In genomic region chr8:82028896-82029295, GRCm38 (mm10) we compare ENCODE assay signal across 10 mouse cellular contexts.
DNase-seq lines count a peak whose midpoint lies in the region; ATAC-seq and TF ChIP-seq lines count a peak whose summit lies in the region.
"Had no signal": no experiment of that assay in that cellular context is flagged by ENCODE, and none has a peak within 500 bp of the region (broad histone marks: within the 10 kb centered on the region; RNA-seq: fewer than 3 reads in every experiment).

No protein-coding gene starts in this region.

- no peak overlapping the region for H3K4me2 ChIP-seq in embryonic facial prominence, embryonic 11.5 days (ENCODE audit: low read depth, low read length)
- no peak overlapping the region for H3K4me2 ChIP-seq in forebrain, embryonic 15.5 days (replicated peaks)
- H3K4me2 ChIP-seq: limb, embryonic 12.5 days had no signal

- TF ChIP-seq POLR2A in thymus, adult 2 months (IDR thresholded peaks at IDR 0.05; ENCODE audit: control insufficient read depth, extremely low read depth, insufficient read depth, low read length, poor library complexity), result no peak

- H3K4me3 ChIP-seq in embryonic facial prominence, embryonic 11.5 days (ENCODE audit: low read depth, low read length), result no peak overlapping the region
- H3K4me3 ChIP-seq in embryonic facial prominence, embryonic 10.5 days, result no peak overlapping the region
- no peak overlapping the region for H3K4me3 ChIP-seq in thymus, adult 2 months (ENCODE audit: control insufficient read depth, insufficient read depth, low read length)
- H3K4me3 ChIP-seq in forebrain, embryonic 15.5 days, result no peak overlapping the region
- H3K4me3 ChIP-seq: erythroblast, embryonic 14.5 days; limb, embryonic 12.5 days had no signal

- ATAC-seq in embryonic facial prominence, embryonic 11.5 days (replicated peaks; ENCODE audit: insufficient number of reproducible peaks, low FRiP score, low TSS enrichment, low read depth), result no peak
- peak; percentile 80 for ATAC-seq in forebrain, embryonic 15.5 days (replicated peaks)

- TF ChIP-seq CTCF in thymus, adult 2 months (IDR thresholded peaks at IDR 0.05; ENCODE audit: borderline replicate concordance, control insufficient read depth, extremely low read depth, insufficient read depth, low read length, poor library complexity), result no peak

- H3K9ac ChIP-seq in embryonic facial prominence, embryonic 11.5 days (replicated peaks; ENCODE audit: low read length), result no peak overlapping the region
- H3K9ac ChIP-seq in forebrain, embryonic 15.5 days (replicated peaks), result no peak overlapping the region
- H3K9ac ChIP-seq: limb, embryonic 12.5 days had no signal

- WGBS in embryonic facial prominence, embryonic 11.5 days, result 41% methylated on average over 1 of the region's 1 CpGs
- 53% methylated on average over 1 of the region's 1 CpGs for WGBS in embryonic facial prominence, embryonic 10.5 days
- 40% methylated on average over 1 of the region's 1 CpGs for WGBS in thymus, adult 2 months
- WGBS in forebrain, embryonic 15.5 days, result 14% methylated on average over 1 of the region's 1 CpGs

- no peaks in the 10 kb centered on the region for H3K36me3 ChIP-seq in embryonic facial prominence, embryonic 11.5 days (replicated peaks; ENCODE audit: control insufficient read depth, insufficient read depth, low read depth, low read length)
- no peaks in the 10 kb centered on the region for H3K36me3 ChIP-seq in embryonic facial prominence, embryonic 10.5 days (replicated peaks)
- H3K36me3 ChIP-seq in thymus, adult 2 months (ENCODE audit: control insufficient read depth, insufficient read depth, low read length), result no peaks in the 10 kb centered on the region
- H3K36me3 ChIP-seq in forebrain, embryonic 15.5 days, result no peaks in the 10 kb centered on the region
- H3K36me3 ChIP-seq: limb, embryonic 12.5 days had no signal

- intact Hi-C loops in left cerebral cortex, postnatal 10 days (cut with DNase I), result loop anchor here (5.0 to 10.0 kb wide), 2 partner anchors 544 to 687 kb away; partner anchors contain the start of gene Inpp4b

- H3K4me1 ChIP-seq in embryonic facial prominence, embryonic 11.5 days (ENCODE audit: control insufficient read depth, insufficient read depth, low read length), result no peaks in the 10 kb centered on the region
- 0 out of 2 replicates have a peak, but pooled peaks cover 5% of the 10 kb centered on the region for H3K4me1 ChIP-seq in embryonic facial prominence, embryonic 10.5 days
- H3K4me1 ChIP-seq in thymus, adult 2 months (replicated peaks; ENCODE audit: control insufficient read depth, insufficient read depth, low read length), result no peaks in the 10 kb centered on the region
- peaks cover 8% of the 10 kb centered on the region for H3K4me1 ChIP-seq in forebrain, embryonic 15.5 days

- peak; percentile 51 for DNase-seq in embryonic facial prominence, embryonic 11.5 days (ENCODE audit: low spot score)
- no peak for DNase-seq in embryonic facial prominence, embryonic 10.5 days (ENCODE audit: low spot score)
- DNase-seq in thymus, adult 2 months, result peak; percentile 31
- DNase-seq in thymus, adult 18-20 months, result no peak
- peak; percentile 19 to 38 for DNase-seq in left cerebral cortex, postnatal 10 days (ENCODE audit: extremely low spot score in 1 of 2, low spot score in 2 of 2)
- peak; percentile 9 for DNase-seq in right cerebral cortex, postnatal 14 days
- DNase-seq in c-Kit-positive CD71-positive TER-119-positive erythroid progenitor cells, embryonic 14.5 days (ENCODE audit: low spot score), result no peak

- H3K27ac ChIP-seq in embryonic facial prominence, embryonic 11.5 days (replicated peaks; ENCODE audit: low read depth, low read length), result no peak overlapping the region
- H3K27ac ChIP-seq in embryonic facial prominence, embryonic 10.5 days (replicated peaks), result no peak overlapping the region
- no peak overlapping the region for H3K27ac ChIP-seq in thymus, adult 2 months (ENCODE audit: control insufficient read depth, insufficient read depth, low read length)
- no peak overlapping the region for H3K27ac ChIP-seq in forebrain, embryonic 15.5 days (replicated peaks)
- H3K27ac ChIP-seq: limb, embryonic 12.5 days had no signal

- no peaks in the 10 kb centered on the region for H3K27me3 ChIP-seq in embryonic facial prominence, embryonic 11.5 days (ENCODE audit: control insufficient read depth, insufficient read depth, low read length)
- H3K27me3 ChIP-seq in embryonic facial prominence, embryonic 10.5 days (replicated peaks; ENCODE audit: low read depth, poor library complexity, severe bottlenecking), result no peaks in the 10 kb centered on the region
- no peaks in the 10 kb centered on the region for H3K27me3 ChIP-seq in thymus, adult 2 months (ENCODE audit: control insufficient read depth, insufficient read depth, low read length)
- no peaks in the 10 kb centered on the region for H3K27me3 ChIP-seq in forebrain, embryonic 15.5 days
- H3K27me3 ChIP-seq: limb, embryonic 12.5 days had no signal

- H3K9me3 ChIP-seq in embryonic facial prominence, embryonic 11.5 days (replicated peaks; ENCODE audit: control insufficient read depth, low read length), result no peaks in the 10 kb centered on the region
- no peaks in the 10 kb centered on the region for H3K9me3 ChIP-seq in embryonic facial prominence, embryonic 10.5 days
- no peaks in the 10 kb centered on the region for H3K9me3 ChIP-seq in forebrain, embryonic 15.5 days
- H3K9me3 ChIP-seq: limb, embryonic 12.5 days had no signal

Comparison
In these comparisons a context has a peak if more than half of its experiments do, and no peak if none do; other contexts are left out.
1. DNase-seq: peak in embryonic facial prominence, embryonic 11.5 days (single experiment), thymus, adult 2 months (single experiment), left cerebral cortex, postnatal 10 days (2 of 2) and right cerebral cortex, postnatal 14 days (single experiment); none in embryonic facial prominence, embryonic 10.5 days (single experiment), thymus, adult 18-20 months (0 of 2) and c-Kit-positive CD71-positive TER-119-positive erythroid progenitor cells, embryonic 14.5 days (single experiment).